Mouse (Mus musculus) G1E (cell line): ENCODE data around the gene Repin1. TPM values are rescaled to one million over a fixed set of nuclear protein-coding genes. Genes with fewer than 3 reads are reported as not detected.

ENCODE experiments used
- ATAC-seq: 2 replicates; pipeline ENCODE4 v1.8.0; 2016; ENCODE audit warnings: mild to moderate bottlenecking; ENCODE audit not compliant: insufficient number of reproducible peaks, poor library complexity, low FRiP score, severe bottlenecking; ENCODE audit errors: extremely low read depth
- DNase-seq: peaks from one replicate; pipeline ENCODE4 v3.0.0; 2012; ENCODE audit warnings: low spot score
- H3K27me3 ChIP-seq: 2 replicates; pipeline ENCODE4 v1.6.1; 2012; ENCODE audit warnings: mild to moderate bottlenecking, low read length, inconsistent platforms; ENCODE audit not compliant: insufficient read depth
- H3K36me3 ChIP-seq: replicated peaks from 2 replicates; pipeline ENCODE3; 2012; ENCODE audit warnings: mild to moderate bottlenecking, inconsistent platforms
- H3K4me1 ChIP-seq: 2 replicates; pipeline ENCODE4 v1.6.1; 2012; ENCODE audit warnings: low read depth, low read length, inconsistent platforms, mixed read lengths; ENCODE audit not compliant: insufficient read depth
- H3K4me3 ChIP-seq: 2 replicates; pipeline ENCODE4 v1.5.1; 2012; ENCODE audit warnings: low read depth, mild to moderate bottlenecking, inconsistent platforms, low read length, moderate library complexity, mixed read lengths
- H3K9me3 ChIP-seq: replicated peaks from 2 replicates; pipeline ENCODE4 v1.6.1; 2012; ENCODE audit warnings: inconsistent platforms
- CTCF ChIP-seq: IDR thresholded peaks from 2 replicates; pipeline ENCODE4 v1.5.1; 2012; ENCODE audit warnings: low read depth, low read length, inconsistent platforms, mixed read lengths
- GATA1 ChIP-seq: IDR thresholded peaks from 2 replicates; pipeline ENCODE4 v1.6.1; 2012; ENCODE audit warnings: borderline replicate concordance, low read length, inconsistent platforms, mixed read lengths
- GATA2 ChIP-seq: IDR thresholded peaks from 2 replicates; pipeline ENCODE4 v1.6.1; 2012; ENCODE audit warnings: low read depth, low read length, inconsistent platforms, borderline replicate concordance
- POLR2AphosphoS5 ChIP-seq: IDR thresholded peaks from 2 replicates; pipeline ENCODE4 v1.6.1; 2012; ENCODE audit warnings: low read depth, low read length, inconsistent platforms; ENCODE audit not compliant: insufficient replicate concordance
- TAL1 ChIP-seq: conservative IDR thresholded peaks from 2 replicates; pipeline ENCODE4 v1.6.1; 2012; ENCODE audit warnings: low read depth, low read length, inconsistent platforms, mixed read lengths
- polyA plus RNA-seq: library from polyadenylated mRNA; stranded (reverse); fragments of >175 nt; gene quantifications from 2 replicates; pipeline ENCODE4 v1.2.3, GENCODE M21; 2012
- total RNA-seq, 2 experiments: library from RNA; stranded (forward) in 1 of 2; stranded (reverse) in 1 of 2; fragments of 200-1000 nt in 1 of 2; fragments of >200 nt in 1 of 2; fragmentation: Nextera tagmentation in 1 of 2; gene quantifications; 2 replicates each; pipeline ENCODE4 v1.2.3; 2014 to 2017

Repin1 gene
- total and polyA plus RNA-seq, 3 experiments = 0.27 TPM; not detected in 2

GRCm38 (mm10) chr6:48601271-48602079, 7.8 kb downstream of the Repin1 start, which contains the start of gene Zfp775:
Zfp775 (plus strand) TSS chr6:48602063.
- no peak for DNase-seq
- H3K36me3 ChIP-seq = no peaks in the 10 kb centered on the region
- no peaks in the 10 kb centered on the region for H3K4me1 ChIP-seq
- no peak for TF ChIP-seq GATA2
- TF ChIP-seq GATA1 = no peak
- no peak for TF ChIP-seq CTCF
- TF ChIP-seq TAL1 = no peak
- TF ChIP-seq POLR2AphosphoS5 = no peak
- no peaks in the 10 kb centered on the region for H3K27me3 ChIP-seq
- H3K4me3 ChIP-seq = no peak within 1 kb of the TSS
- no peak for ATAC-seq
- H3K9me3 ChIP-seq = no peaks in the 10 kb centered on the region; the same call in 1 of the 2 replicates

GRCm38 (mm10) chr6:48602080-48602741, 8.5 kb downstream of the Repin1 start:
- no peaks in the 10 kb centered on the region for H3K36me3 ChIP-seq
- TF ChIP-seq GATA1 (no peak), TAL1 (no peak), POLR2AphosphoS5 (no peak), GATA2 (no peak), CTCF (no peak)
- no peaks in the 10 kb centered on the region for H3K27me3 ChIP-seq
- no peak overlapping the region for H3K4me3 ChIP-seq
- ATAC-seq (no peak), DNase-seq (no peak)
- H3K9me3 ChIP-seq = no peaks in the 10 kb centered on the region; the same call in 1 of the 2 replicates
- no peaks in the 10 kb centered on the region for H3K4me1 ChIP-seq

- H3K27me3 ChIP-seq = no peaks in the 10 kb centered on the region
- no peaks in the 10 kb centered on the region for H3K9me3 ChIP-seq
- ATAC-seq = no peak
- DNase-seq = no peak
- TF ChIP-seq TAL1 (no peak), POLR2AphosphoS5 (no peak), GATA1 (no peak), GATA2 (no peak), CTCF (no peak)
- H3K4me1 ChIP-seq = no peaks in the 10 kb centered on the region
- no peaks in the 10 kb centered on the region for H3K36me3 ChIP-seq
- no peak overlapping the region for H3K4me3 ChIP-seq
Measured at GRCm38 (mm10) chr6:48608124-48608523, 14.4 kb downstream of the Repin1 start.

- H3K4me1 ChIP-seq = no peaks in the 10 kb centered on the region
- H3K27me3 ChIP-seq = no peaks in the 10 kb centered on the region
- no peaks in the 10 kb centered on the region for H3K9me3 ChIP-seq
- ATAC-seq (no peak), DNase-seq (no peak)
- TF ChIP-seq GATA1 (no peak), CTCF (no peak), GATA2 (no peak), POLR2AphosphoS5 (no peak), TAL1 (no peak)
- no peaks in the 10 kb centered on the region for H3K36me3 ChIP-seq
- no peak overlapping the region for H3K4me3 ChIP-seq
Measured at GRCm38 (mm10) chr6:48609512-48609911, 15.8 kb downstream of the Repin1 start.

- Histone ChIP-seq H3K4me1 (no peaks in the 10 kb centered on the region), H3K27me3 (no peaks in the 10 kb centered on the region), H3K36me3 (no peaks in the 10 kb centered on the region), H3K9me3 (no peaks in the 10 kb centered on the region), H3K4me3 (no peak overlapping the region)
- ATAC-seq (no peak), DNase-seq (no peak)
- TF ChIP-seq CTCF (no peak), GATA2 (no peak), POLR2AphosphoS5 (no peak), GATA1 (no peak), TAL1 (no peak)
Measured at GRCm38 (mm10) chr6:48610657-48611056, 17.0 kb downstream of the Repin1 start.

- ATAC-seq = no peak
- no peak for DNase-seq
- H3K4me1 ChIP-seq = no peaks in the 10 kb centered on the region
- no peak for TF ChIP-seq TAL1
- no peak for TF ChIP-seq CTCF
- TF ChIP-seq GATA2 = no peak
- no peak for TF ChIP-seq GATA1
- no peak for TF ChIP-seq POLR2AphosphoS5
- H3K9me3 ChIP-seq = no peaks in the 10 kb centered on the region
- H3K36me3 ChIP-seq = no peaks in the 10 kb centered on the region
- no peak overlapping the region for H3K4me3 ChIP-seq
- H3K27me3 ChIP-seq = no peaks in the 10 kb centered on the region
Measured at GRCm38 (mm10) chr6:48613464-48613863, 19.8 kb downstream of the Repin1 start.
